Mouse (Mus musculus): Measurements from ENCODE around the gene Ifna9. TPM values are rescaled to one million over a fixed set of nuclear protein-coding genes. Genes with fewer than 3 reads are reported as not detected.

The Ifna9 gene
- total and polyA plus RNA-seq, 2 experiments from 2014 or later, result not detected

GRCm38 (mm10) chr4:88550161-88550945 is 41.8 kb downstream of the Ifna9 start:
- DNase-seq (ENCODE audit: low spot score) (peak; percentile 80), ATAC-seq (peak; percentile 70)
- no peak overlapping the region; the same call in 1 of the 2 replicates for H3K9ac ChIP-seq (replicated peaks; ENCODE audit: low read length)
- TF ChIP-seq CTCF (IDR thresholded peaks at IDR 0.05; ENCODE audit: low read depth), result peak; percentile 73
- no peaks in the 10 kb centered on the region; the same call in 1 of the 2 replicates for H3K27me3 ChIP-seq (ENCODE audit: insufficient read depth, low read length)
- no peaks in the 10 kb centered on the region for H3K9me3 ChIP-seq (ENCODE audit: low read length)
- H3K4me1 ChIP-seq (ENCODE audit: insufficient read depth, low read length), result no peaks in the 10 kb centered on the region
- no peak overlapping the region for H3K27ac ChIP-seq
- 29% methylated on average over 22 of the region's 22 CpGs for WGBS
- H3K4me3 ChIP-seq (ENCODE audit: low read length), result peak overlapping the region; percentile 25
- H3K36me3 ChIP-seq (ENCODE audit: insufficient read depth, low read length), result no peaks in the 10 kb centered on the region
- peak overlapping the region; percentile 55 for H3K4me2 ChIP-seq (ENCODE audit: low read depth, low read length)

- 68% methylated on average over 1 of the region's 1 CpGs for WGBS
- TF ChIP-seq CTCF (IDR thresholded peaks at IDR 0.05; ENCODE audit: low read depth), result no peak
- H3K4me3 ChIP-seq (ENCODE audit: low read length), result no peak overlapping the region
- no peak overlapping the region for H3K4me2 ChIP-seq (ENCODE audit: low read depth, low read length)
- no peak overlapping the region for H3K9ac ChIP-seq (replicated peaks; ENCODE audit: low read length)
- no peaks in the 10 kb centered on the region for H3K9me3 ChIP-seq (ENCODE audit: low read length)
- ATAC-seq (no peak), DNase-seq (ENCODE audit: low spot score) (no peak)
- no peak overlapping the region for H3K27ac ChIP-seq
- no peaks in the 10 kb centered on the region for H3K4me1 ChIP-seq (ENCODE audit: insufficient read depth, low read length)
- no peaks in the 10 kb centered on the region for H3K36me3 ChIP-seq (ENCODE audit: insufficient read depth, low read length)
- H3K27me3 ChIP-seq (ENCODE audit: insufficient read depth, low read length), result no peaks in the 10 kb centered on the region; the same call in 1 of the 2 replicates
Observed at GRCm38 (mm10) chr4:88547986-88548385, 44.2 kb downstream of the Ifna9 start.

- Histone ChIP-seq H3K9ac (replicated peaks; ENCODE audit: low read length) (no peak overlapping the region), H3K4me2 (ENCODE audit: low read depth, low read length) (no peak overlapping the region), H3K4me1 (ENCODE audit: insufficient read depth, low read length) (no peaks in the 10 kb centered on the region), H3K36me3 (ENCODE audit: insufficient read depth, low read length) (no peaks in the 10 kb centered on the region), H3K27me3 (ENCODE audit: insufficient read depth, low read length) (no peaks in the 10 kb centered on the region; the same call in 1 of the 2 replicates), H3K4me3 (ENCODE audit: low read length) (no peak overlapping the region), H3K9me3 (ENCODE audit: low read length) (no peaks in the 10 kb centered on the region), H3K27ac (no peak overlapping the region)
- WGBS, result 38% methylated on average over 2 of the region's 2 CpGs
- DNase-seq (ENCODE audit: low spot score) (peak; percentile 87), ATAC-seq (peak; percentile 84)
- peak; percentile 94 for TF ChIP-seq CTCF (IDR thresholded peaks at IDR 0.05; ENCODE audit: low read depth)
Observed at GRCm38 (mm10) chr4:88543649-88544234, 48.4 kb downstream of the Ifna9 start.

Other genes starting within 250 kb of the Ifna9 start
Only the 30 nearest of the 31 such genes appear.
- gene Hacd4, start 153.5 kb downstream of the Ifna9 start, total RNA-seq (2014; rRNA removed), result 4.4 and 5.3 TPM in 2 replicates
- 4.9 and 5.0 TPM in 2 replicates for gene Hacd4, start 153.5 kb downstream of the Ifna9 start, polyA plus RNA-seq (2015; fragmentation: Nextera tagmentation; extraction: Ambion mirVana)
- gene Ifnb1, start 69.6 kb downstream of the Ifna9 start, total RNA-seq (2014; rRNA removed), result not detected in 2 replicates
- gene Ifnb1, start 69.6 kb downstream of the Ifna9 start, polyA plus RNA-seq (2015; fragmentation: Nextera tagmentation; extraction: Ambion mirVana), result not detected in 2 replicates
- gene Ifna15, start 34.1 kb downstream of the Ifna9 start, total RNA-seq (2014; rRNA removed), result not detected in 2 replicates
- not detected in 2 replicates for gene Ifna15, start 34.1 kb downstream of the Ifna9 start, polyA plus RNA-seq (2015; fragmentation: Nextera tagmentation; extraction: Ambion mirVana)
- not detected in 2 replicates for gene Ifna14, start 20.6 kb downstream of the Ifna9 start, total RNA-seq (2014; rRNA removed)
- not detected in 2 replicates for gene Ifna14, start 20.6 kb downstream of the Ifna9 start, polyA plus RNA-seq (2015; fragmentation: Nextera tagmentation; extraction: Ambion mirVana)
- not detected in 2 replicates for gene Ifna12, start 11.0 kb upstream of the Ifna9 start, total RNA-seq (2014; rRNA removed)
- gene Ifna12, start 11.0 kb upstream of the Ifna9 start, polyA plus RNA-seq (2015; fragmentation: Nextera tagmentation; extraction: Ambion mirVana), result not detected in 2 replicates
- gene C87499, start 42.0 kb upstream of the Ifna9 start, total RNA-seq (2014; rRNA removed), result not detected in 2 replicates
- not detected in 2 replicates for gene C87499, start 42.0 kb upstream of the Ifna9 start, polyA plus RNA-seq (2015; fragmentation: Nextera tagmentation; extraction: Ambion mirVana)
- not detected in 2 replicates for gene Ifna13, start 52.1 kb upstream of the Ifna9 start, total RNA-seq (2014; rRNA removed)
- gene Ifna13, start 52.1 kb upstream of the Ifna9 start, polyA plus RNA-seq (2015; fragmentation: Nextera tagmentation; extraction: Ambion mirVana), result not detected in 2 replicates
- not detected in 2 replicates for gene Ifna16, start 84.5 kb upstream of the Ifna9 start, total RNA-seq (2014; rRNA removed)
- not detected in 2 replicates for gene Ifna16, start 84.5 kb upstream of the Ifna9 start, polyA plus RNA-seq (2015; fragmentation: Nextera tagmentation; extraction: Ambion mirVana)
- gene Ifna2, start 91.5 kb upstream of the Ifna9 start, total RNA-seq (2014; rRNA removed), result not detected in 2 replicates
- gene Ifna2, start 91.5 kb upstream of the Ifna9 start, polyA plus RNA-seq (2015; fragmentation: Nextera tagmentation; extraction: Ambion mirVana), result not detected in 2 replicates
- gene Ifnab, start 99.0 kb upstream of the Ifna9 start, total RNA-seq (2014; rRNA removed), result not detected in 2 replicates
- not detected in 2 replicates for gene Ifnab, start 99.0 kb upstream of the Ifna9 start, polyA plus RNA-seq (2015; fragmentation: Nextera tagmentation; extraction: Ambion mirVana)
- gene Gm26566, start 129.4 kb upstream of the Ifna9 start, total RNA-seq (2014; rRNA removed), result 0.18 and 2.2 TPM in 2 replicates
- 1.4 and 1.5 TPM in 2 replicates for gene Gm26566, start 129.4 kb upstream of the Ifna9 start, polyA plus RNA-seq (2015; fragmentation: Nextera tagmentation; extraction: Ambion mirVana)
- gene Klhl9, start 130.1 kb upstream of the Ifna9 start, total RNA-seq (2014; rRNA removed), result 140 TPM in 2 replicates
- 73.1 and 78.8 TPM in 2 replicates for gene Klhl9, start 130.1 kb upstream of the Ifna9 start, polyA plus RNA-seq (2015; fragmentation: Nextera tagmentation; extraction: Ambion mirVana)
- not detected in 2 replicates for gene Gm13271, start 162.5 kb upstream of the Ifna9 start, total RNA-seq (2014; rRNA removed)
- gene Gm13271, start 162.5 kb upstream of the Ifna9 start, polyA plus RNA-seq (2015; fragmentation: Nextera tagmentation; extraction: Ambion mirVana), result not detected in 2 replicates
- gene Gm13283, start 167.7 kb upstream of the Ifna9 start, total RNA-seq (2014; rRNA removed), result not detected in 2 replicates
- gene Gm13283, start 167.7 kb upstream of the Ifna9 start, polyA plus RNA-seq (2015; fragmentation: Nextera tagmentation; extraction: Ambion mirVana), result not detected in 2 replicates
- not detected in 2 replicates for gene Gm13290, start 181.4 kb upstream of the Ifna9 start, total RNA-seq (2014; rRNA removed)
- not detected in 2 replicates for gene Gm13290, start 181.4 kb upstream of the Ifna9 start, polyA plus RNA-seq (2015; fragmentation: Nextera tagmentation; extraction: Ambion mirVana)
- gene Gm13289, start 184.5 kb upstream of the Ifna9 start, total RNA-seq (2014; rRNA removed), result not detected in 2 replicates
- not detected in 2 replicates for gene Gm13289, start 184.5 kb upstream of the Ifna9 start, polyA plus RNA-seq (2015; fragmentation: Nextera tagmentation; extraction: Ambion mirVana)
- not detected in 2 replicates for gene Gm13272, start 187.5 kb upstream of the Ifna9 start, total RNA-seq (2014; rRNA removed)
- not detected in 2 replicates for gene Gm13272, start 187.5 kb upstream of the Ifna9 start, polyA plus RNA-seq (2015; fragmentation: Nextera tagmentation; extraction: Ambion mirVana)
- gene Ifnz, start 189.7 kb upstream of the Ifna9 start, total RNA-seq (2014; rRNA removed), result not detected in 2 replicates
- not detected in 2 replicates for gene Ifnz, start 189.7 kb upstream of the Ifna9 start, polyA plus RNA-seq (2015; fragmentation: Nextera tagmentation; extraction: Ambion mirVana)
- gene Gm13276, start 193.3 kb upstream of the Ifna9 start, total RNA-seq (2014; rRNA removed), result not detected in 2 replicates
- gene Gm13276, start 193.3 kb upstream of the Ifna9 start, polyA plus RNA-seq (2015; fragmentation: Nextera tagmentation; extraction: Ambion mirVana), result not detected in 2 replicates
- not detected in 2 replicates for gene Gm13277, start 196.2 kb upstream of the Ifna9 start, total RNA-seq (2014; rRNA removed)
- gene Gm13277, start 196.2 kb upstream of the Ifna9 start, polyA plus RNA-seq (2015; fragmentation: Nextera tagmentation; extraction: Ambion mirVana), result not detected in 2 replicates
- gene Gm13278, start 199.2 kb upstream of the Ifna9 start, total RNA-seq (2014; rRNA removed), result not detected in 2 replicates
- not detected in 2 replicates for gene Gm13278, start 199.2 kb upstream of the Ifna9 start, polyA plus RNA-seq (2015; fragmentation: Nextera tagmentation; extraction: Ambion mirVana)
- gene Gm13275, start 202.1 kb upstream of the Ifna9 start, total RNA-seq (2014; rRNA removed), result not detected in 2 replicates
- gene Gm13275, start 202.1 kb upstream of the Ifna9 start, polyA plus RNA-seq (2015; fragmentation: Nextera tagmentation; extraction: Ambion mirVana), result not detected in 2 replicates
- not detected in 2 replicates for gene Gm13279, start 205.0 kb upstream of the Ifna9 start, total RNA-seq (2014; rRNA removed)
- gene Gm13279, start 205.0 kb upstream of the Ifna9 start, polyA plus RNA-seq (2015; fragmentation: Nextera tagmentation; extraction: Ambion mirVana), result not detected in 2 replicates
- not detected in 2 replicates for gene Gm13285, start 207.3 kb upstream of the Ifna9 start, total RNA-seq (2014; rRNA removed)
- 0.14 TPM in 1 of 2 replicates, not detected in the other for gene Gm13285, start 207.3 kb upstream of the Ifna9 start, polyA plus RNA-seq (2015; fragmentation: Nextera tagmentation; extraction: Ambion mirVana)
- not detected in 2 replicates for gene Gm13287, start 210.9 kb upstream of the Ifna9 start, total RNA-seq (2014; rRNA removed)
- not detected in 2 replicates for gene Gm13287, start 210.9 kb upstream of the Ifna9 start, polyA plus RNA-seq (2015; fragmentation: Nextera tagmentation; extraction: Ambion mirVana)
- gene Gm13288, start 213.1 kb upstream of the Ifna9 start, total RNA-seq (2014; rRNA removed), result not detected in 2 replicates
- not detected in 2 replicates for gene Gm13288, start 213.1 kb upstream of the Ifna9 start, polyA plus RNA-seq (2015; fragmentation: Nextera tagmentation; extraction: Ambion mirVana)
- not detected in 2 replicates for gene Ifna7, start 223.8 kb upstream of the Ifna9 start, total RNA-seq (2014; rRNA removed)
- gene Ifna7, start 223.8 kb upstream of the Ifna9 start, polyA plus RNA-seq (2015; fragmentation: Nextera tagmentation; extraction: Ambion mirVana), result not detected in 2 replicates
- gene Ifna11, start 227.6 kb upstream of the Ifna9 start, total RNA-seq (2014; rRNA removed), result not detected in 2 replicates
- not detected in 2 replicates for gene Ifna11, start 227.6 kb upstream of the Ifna9 start, polyA plus RNA-seq (2015; fragmentation: Nextera tagmentation; extraction: Ambion mirVana)
- gene Ifna6, start 235.0 kb upstream of the Ifna9 start, total RNA-seq (2014; rRNA removed), result not detected in 2 replicates
- gene Ifna6, start 235.0 kb upstream of the Ifna9 start, polyA plus RNA-seq (2015; fragmentation: Nextera tagmentation; extraction: Ambion mirVana), result not detected in 2 replicates
- gene Ifna5, start 243.1 kb upstream of the Ifna9 start, total RNA-seq (2014; rRNA removed), result not detected in 2 replicates
- not detected in 2 replicates for gene Ifna5, start 243.1 kb upstream of the Ifna9 start, polyA plus RNA-seq (2015; fragmentation: Nextera tagmentation; extraction: Ambion mirVana)

All from hindbrain, postnatal 0 days (tissue).